10 mouse cellular contexts compared by ENCODE assay signal in genomic region chr19:56105452-56106091, GRCm38 (mm10).
A peak's percentile ranks its signal among the peaks of the same experiment; 100 is the strongest.
DNase-seq lines count a peak whose midpoint lies in the region; ATAC-seq and TF ChIP-seq lines count a peak whose summit lies in the region.
"Had no signal": no experiment of that assay in that cellular context is flagged by ENCODE, and none has a peak within 500 bp of the region (broad histone marks: within the 10 kb centered on the region; RNA-seq: fewer than 3 reads in every experiment).

No protein-coding gene starts in this region.

- no peak for TF ChIP-seq CTCF in intestine, postnatal 0 days (IDR thresholded peaks at IDR 0.05; ENCODE audit: low read depth)

- H3K9me3 ChIP-seq in embryonic facial prominence, embryonic 13.5 days, result peaks cover 6% of the 10 kb centered on the region
- H3K9me3 ChIP-seq in intestine, postnatal 0 days (ENCODE audit: control insufficient read depth), result 0 out of 2 replicates have a peak, but pooled peaks cover under 1% of the 10 kb centered on the region

- WGBS in embryonic facial prominence, embryonic 13.5 days, result 16% methylated on average over 23 of the region's 23 CpGs
- WGBS in intestine, postnatal 0 days, result 72% methylated on average over 23 of the region's 23 CpGs

- intact Hi-C loops in left cerebral cortex, postnatal 14 days (cut with DNase I), result no loop called here

- peaks cover 41% of the 10 kb centered on the region for H3K4me1 ChIP-seq in embryonic facial prominence, embryonic 13.5 days
- H3K4me1 ChIP-seq in intestine, postnatal 0 days (replicated peaks; ENCODE audit: control insufficient read depth, insufficient read depth, low read length), result no peaks in the 10 kb centered on the region

- no peak for ATAC-seq in embryonic facial prominence, embryonic 13.5 days (ENCODE audit: insufficient number of reproducible peaks, insufficient read depth, low FRiP score, low TSS enrichment, low read depth)
- ATAC-seq in megakaryocyte-erythroid progenitor cell, adult 5-6 weeks (replicated peaks; ENCODE audit: low FRiP score, low TSS enrichment, poor library complexity, severe bottlenecking), result no peak
- ATAC-seq in inflammation-experienced regulatory T-cells, adult 6 months, result no peak
- no peak for ATAC-seq in intestine, postnatal 0 days

- peak overlapping the region; percentile 3; the same call in 1 of the 2 replicates for H3K4me2 ChIP-seq in embryonic facial prominence, embryonic 13.5 days
- no peak overlapping the region for H3K4me2 ChIP-seq in intestine, postnatal 0 days (replicated peaks; ENCODE audit: low read depth)
- H3K4me2 ChIP-seq: heart, embryonic 15.5 days had no signal

- H3K27ac ChIP-seq in embryonic facial prominence, embryonic 13.5 days, result no peak overlapping the region
- H3K27ac ChIP-seq in intestine, postnatal 0 days (ENCODE audit: low read depth, low read length), result no peak overlapping the region
- H3K27ac ChIP-seq: heart, embryonic 15.5 days; macrophage had no signal

- DNase-seq in left cerebral cortex, postnatal 14 days (ENCODE audit: low spot score in 2 of 2), result peak; percentile 2 to 30
- DNase-seq in left cerebral cortex, adult 9 months (ENCODE audit: low spot score in 2 of 2), result no peak
- DNase-seq in kidney, postnatal 10 days, result peak; percentile 54
- DNase-seq in retina, embryonic 14.5 days (ENCODE audit: low spot score), result peak; percentile 80

- 0 out of 2 replicates have a peak overlapping the region, but pooled peaks have one; percentile 8 for H3K9ac ChIP-seq in embryonic facial prominence, embryonic 13.5 days
- no peak overlapping the region for H3K9ac ChIP-seq in intestine, postnatal 0 days (ENCODE audit: low read depth, low read length)
- H3K9ac ChIP-seq: heart, embryonic 15.5 days had no signal

- H3K27me3 ChIP-seq in embryonic facial prominence, embryonic 13.5 days, result peaks cover 3% of the 10 kb centered on the region; the same call in 1 of the 2 replicates
- no peaks in the 10 kb centered on the region for H3K27me3 ChIP-seq in intestine, postnatal 0 days (replicated peaks; ENCODE audit: control insufficient read depth, insufficient read depth, low read length)
- H3K27me3 ChIP-seq: heart, embryonic 15.5 days had no signal

- H3K4me3 ChIP-seq in embryonic facial prominence, embryonic 13.5 days, result no peak overlapping the region
- no peak overlapping the region for H3K4me3 ChIP-seq in intestine, postnatal 0 days (ENCODE audit: low read depth, low read length)
- H3K4me3 ChIP-seq: heart, embryonic 15.5 days had no signal

- no peaks in the 10 kb centered on the region for H3K36me3 ChIP-seq in embryonic facial prominence, embryonic 13.5 days
- no peaks in the 10 kb centered on the region for H3K36me3 ChIP-seq in intestine, postnatal 0 days (ENCODE audit: control insufficient read depth, insufficient read depth)
- H3K36me3 ChIP-seq: heart, embryonic 15.5 days had no signal

Comparison
In these comparisons a context has a peak if more than half of its experiments do, and no peak if none do; other contexts are left out.
1. DNase-seq: peak in left cerebral cortex, postnatal 14 days (2 of 2), kidney, postnatal 10 days (single experiment) and retina, embryonic 14.5 days (single experiment); none in left cerebral cortex, adult 9 months (0 of 2).